Mouse (Mus musculus): Measurements from ENCODE around the gene Mov10.
A peak's percentile ranks its signal among the peaks of the same experiment; 100 is the strongest.
"Not testable (repeated sequence)": the region's sequence is repeated elsewhere in the genome, so short reads cannot be mapped to it uniquely, and the experiment has no call there.

Mov10 gene

DNA sequence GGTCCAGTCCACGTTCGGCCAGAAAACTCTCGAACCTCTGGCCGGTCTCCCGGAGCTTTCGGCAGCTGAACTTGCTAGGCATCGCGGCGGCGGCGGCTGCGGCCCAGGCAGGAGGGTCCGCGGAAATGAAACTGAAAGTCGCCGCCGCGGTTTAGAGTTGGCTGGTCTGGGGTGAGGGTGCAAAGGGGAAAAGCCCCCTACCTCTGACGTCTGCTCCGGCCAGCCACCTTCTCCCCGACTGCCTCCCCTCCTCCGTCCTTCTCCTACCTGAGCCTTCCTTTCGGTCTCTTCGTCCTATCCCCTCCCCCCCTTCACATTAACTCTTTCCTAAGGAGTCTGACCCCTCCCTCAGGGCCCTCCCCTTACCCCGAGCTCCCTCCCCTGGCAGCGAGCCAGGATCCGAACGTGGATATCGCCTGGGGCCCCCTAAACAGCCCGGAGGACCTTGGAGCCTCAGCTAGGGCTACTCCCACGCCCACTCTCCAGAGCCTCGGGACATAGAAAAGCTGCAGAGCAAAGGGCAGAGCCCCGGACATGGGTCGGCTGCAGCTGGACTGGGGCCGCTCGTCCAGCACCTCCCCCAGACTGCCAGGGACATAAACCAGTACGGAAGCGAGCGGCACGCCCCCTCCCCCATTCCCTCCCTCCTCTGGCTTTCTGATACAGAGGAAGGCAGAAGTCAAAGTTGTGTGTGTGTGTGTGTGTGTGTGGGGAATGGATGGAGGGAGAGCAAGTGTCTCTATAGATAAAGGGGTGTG is at the start of gene Mov10:
Gene Mov10 (minus strand): TSS at position 573 of the 758 bp plus-strand sequence.
- peak; percentile 93 for DNase-seq

DNA sequence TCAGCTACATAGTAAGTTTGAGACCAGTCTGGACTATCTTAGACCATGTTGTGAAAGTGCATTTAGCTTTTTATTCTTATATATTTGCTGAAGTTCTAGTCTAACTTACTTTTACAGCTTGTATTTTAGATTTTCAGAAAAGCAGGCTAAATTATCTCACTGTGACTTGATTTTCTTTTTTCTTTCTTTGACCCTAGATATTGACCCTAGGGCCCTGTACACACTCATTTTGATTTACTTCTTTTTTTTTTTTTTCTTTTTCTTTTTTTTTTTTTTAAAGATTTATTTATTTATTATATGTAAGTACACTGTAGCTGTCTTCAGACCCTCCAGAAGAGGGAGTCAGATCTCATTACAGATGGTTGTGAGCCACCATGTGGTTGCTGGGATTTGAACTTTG is 48.3 kb upstream of the Mov10 start:
- not testable (repeated sequence) for DNase-seq

DNA sequence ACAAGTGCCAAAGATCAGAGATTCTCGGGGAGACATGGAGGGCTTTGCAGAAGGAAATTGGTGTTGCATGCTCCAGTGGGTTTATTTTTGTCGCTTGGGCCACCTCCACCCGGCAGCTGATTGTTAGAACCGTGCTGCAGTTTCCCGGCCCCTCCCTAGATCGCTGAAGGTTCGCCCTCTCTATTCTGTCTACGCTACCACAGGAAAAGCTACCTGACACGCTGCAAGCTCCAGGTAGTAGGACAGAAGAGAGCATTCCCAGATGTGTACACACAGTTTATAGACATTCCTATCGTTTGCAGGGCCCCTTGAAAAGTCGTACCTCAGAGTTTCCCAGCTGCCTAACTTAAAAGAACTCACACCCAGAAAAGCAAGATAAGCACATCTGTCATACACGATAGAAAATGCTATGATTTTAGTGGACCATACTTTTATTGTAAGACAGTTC is 47.0 kb upstream of the Mov10 start:
- DNase-seq, result no peak

GRCm38 (mm10) chr3:104864651-104865340 is 46.4 kb upstream of the Mov10 start:
- DNase-seq, result peak; percentile 93

DNA sequence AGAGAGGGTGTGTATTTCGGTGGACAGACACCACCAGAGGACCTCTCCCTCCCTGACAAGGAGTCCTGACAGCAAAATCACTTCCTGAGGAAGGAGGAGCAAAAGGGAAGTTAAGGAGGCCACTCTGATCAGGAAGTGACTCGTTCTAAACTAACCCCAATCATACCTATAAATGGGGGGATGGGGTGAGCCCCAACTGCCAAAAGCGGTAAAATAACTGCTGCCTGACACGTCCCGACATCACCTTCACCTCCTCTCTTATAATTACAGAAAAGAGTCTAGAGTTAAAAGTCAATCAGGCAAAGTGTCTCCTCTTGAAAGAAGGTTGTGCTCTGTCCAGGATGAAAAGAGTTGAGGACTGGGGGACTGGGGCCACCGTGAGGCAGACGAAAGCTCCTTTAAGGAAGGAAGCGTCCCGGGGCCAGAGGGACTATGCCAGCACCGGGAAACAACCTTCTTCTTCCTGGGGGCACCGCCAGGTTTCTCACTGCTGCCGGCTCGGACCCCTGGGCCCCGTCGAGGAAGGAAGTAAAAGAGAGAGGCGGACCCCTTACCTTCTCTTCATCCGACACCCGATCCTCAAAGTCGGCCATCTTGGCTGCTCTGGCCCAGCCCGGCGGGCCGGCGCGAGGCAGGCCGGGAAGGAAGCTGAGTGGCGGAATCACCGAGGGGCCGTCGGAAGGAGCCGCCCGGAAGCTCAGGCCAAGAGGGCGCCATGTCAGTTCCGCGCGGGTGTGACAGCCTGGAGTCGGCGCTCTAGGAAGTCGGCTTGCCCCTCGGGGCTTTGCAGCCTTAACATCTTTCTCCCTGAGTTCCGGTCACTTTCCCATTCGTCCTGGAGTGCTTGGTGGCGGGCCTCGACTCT is 45.7 kb upstream of the Mov10 start, which contains the start of the genes St7l and Capza1:
Gene St7l (plus strand): TSS at position 220 of the 865 bp plus-strand sequence.
Gene Capza1 (minus strand): TSS at position 720 of the 865 bp plus-strand sequence.
- DNase-seq, result peak; percentile 95

GRCm38 (mm10) chr3:104858560-104858959 is 40.2 kb upstream of the Mov10 start:
- no peak for DNase-seq

DNA sequence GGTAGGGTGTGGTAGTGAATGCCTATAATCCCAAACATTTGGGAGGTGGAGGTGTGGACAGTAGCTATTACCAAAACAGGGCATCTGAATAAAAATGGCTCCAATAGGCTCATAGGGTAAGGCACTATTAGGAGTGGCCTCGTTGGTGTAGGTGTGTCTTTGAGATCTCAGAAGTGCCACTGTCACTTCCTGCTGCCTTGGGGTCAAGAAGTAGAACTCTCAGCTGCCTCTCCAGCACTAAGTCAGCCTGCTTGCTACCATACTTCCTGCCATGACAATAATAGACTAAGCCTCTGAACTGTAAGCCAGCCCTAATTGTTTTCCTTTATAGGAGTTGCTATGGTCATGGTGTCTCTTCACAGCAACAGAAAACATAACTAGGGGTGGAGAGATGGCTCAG is 37.7 kb upstream of the Mov10 start:
- no peak for DNase-seq

- no peak for DNase-seq
Measured at GRCm38 (mm10) chr3:104854866-104855265, 36.5 kb upstream of the Mov10 start.

- DNase-seq, result no peak
Measured at GRCm38 (mm10) chr3:104854465-104854864, 36.1 kb upstream of the Mov10 start.

DNA sequence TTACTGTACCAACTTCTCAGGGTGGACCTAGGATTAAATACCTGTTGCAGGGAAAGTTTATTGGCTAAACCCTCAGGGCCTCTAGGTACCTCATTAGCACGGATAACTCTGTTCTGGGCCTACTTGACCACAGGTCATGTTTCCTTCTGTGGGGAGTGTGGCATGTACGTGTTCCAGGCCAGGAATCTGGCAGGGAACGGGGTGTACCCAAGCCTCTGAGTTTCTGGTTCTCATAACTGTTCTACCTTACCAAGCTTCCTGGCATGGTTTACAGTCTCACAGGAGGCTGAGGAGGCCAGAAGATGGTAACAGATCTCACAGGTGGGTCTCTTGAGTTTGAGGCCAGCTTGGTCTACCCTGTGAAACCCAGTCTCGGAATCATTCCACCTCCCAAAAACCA is 28.2 kb upstream of the Mov10 start:
- peak; percentile 29 for DNase-seq

- no peak for DNase-seq
Measured at GRCm38 (mm10) chr3:104841049-104841448, 22.7 kb upstream of the Mov10 start.

DNA sequence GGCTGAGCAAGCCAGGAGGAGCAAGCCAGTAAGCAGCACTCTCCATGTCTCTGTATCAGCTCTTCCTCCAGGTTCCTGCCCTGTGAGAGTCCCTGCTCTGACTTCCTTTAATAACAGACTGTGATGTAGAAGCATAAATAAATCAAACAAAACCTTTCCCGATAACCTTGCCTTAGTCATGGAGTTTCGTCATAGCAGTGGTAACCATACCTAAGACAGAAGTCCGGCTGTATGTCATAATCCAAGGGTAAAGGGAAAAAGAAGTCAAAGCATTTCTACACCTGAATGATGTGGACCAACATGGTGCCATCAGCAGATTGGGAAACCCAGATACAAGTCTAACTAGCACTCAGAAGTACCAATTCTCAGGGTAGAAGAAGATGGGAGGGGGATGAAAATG is 17.4 kb upstream of the Mov10 start:
- no peak for DNase-seq

GRCm38 (mm10) chr3:104822413-104822812 is 4.0 kb upstream of the Mov10 start:
- DNase-seq, result no peak

DNA sequence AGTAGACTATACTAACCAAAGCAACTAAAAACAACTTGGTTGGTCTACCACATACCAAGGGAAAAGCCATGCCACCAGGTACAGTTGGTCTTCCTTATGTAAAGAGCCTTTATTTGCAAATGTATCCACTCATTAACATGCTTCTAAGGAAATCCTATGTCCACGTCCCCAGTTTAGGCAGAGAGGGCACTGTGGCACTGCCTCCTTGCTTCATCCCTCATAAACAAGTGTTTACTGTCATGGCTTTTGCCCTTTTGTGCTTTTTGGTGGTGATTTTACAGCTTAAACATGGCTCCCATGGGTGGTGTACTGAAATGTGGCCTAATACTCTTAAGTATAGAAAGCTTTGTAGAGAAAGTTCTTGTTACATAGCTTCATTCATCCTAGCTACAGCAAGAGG is 2.1 kb upstream of the Mov10 start:
- DNase-seq, result no peak

DNA sequence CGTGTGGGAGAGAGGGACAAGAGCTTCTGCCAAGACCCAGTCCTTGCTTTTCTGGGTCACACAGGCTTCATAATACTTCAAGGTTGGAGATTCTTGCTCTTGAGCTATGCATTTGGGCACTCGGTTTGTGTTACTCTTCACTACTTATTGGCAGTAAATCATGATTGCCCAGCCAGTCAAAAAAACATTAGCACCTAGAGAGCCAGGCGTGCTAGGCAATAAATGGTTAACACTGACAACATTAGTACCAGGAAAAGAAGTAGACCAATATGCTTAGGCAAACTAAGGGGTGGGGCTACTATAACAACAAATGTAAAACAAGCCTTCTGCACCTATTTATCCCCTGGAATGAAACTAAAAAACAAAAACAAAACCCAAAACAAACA is 379 bp upstream of the Mov10 start:
- no peak for DNase-seq

GRCm38 (mm10) chr3:104817481-104817990 is 827 bp downstream of the Mov10 start:
- peak; percentile 77 for DNase-seq

DNA sequence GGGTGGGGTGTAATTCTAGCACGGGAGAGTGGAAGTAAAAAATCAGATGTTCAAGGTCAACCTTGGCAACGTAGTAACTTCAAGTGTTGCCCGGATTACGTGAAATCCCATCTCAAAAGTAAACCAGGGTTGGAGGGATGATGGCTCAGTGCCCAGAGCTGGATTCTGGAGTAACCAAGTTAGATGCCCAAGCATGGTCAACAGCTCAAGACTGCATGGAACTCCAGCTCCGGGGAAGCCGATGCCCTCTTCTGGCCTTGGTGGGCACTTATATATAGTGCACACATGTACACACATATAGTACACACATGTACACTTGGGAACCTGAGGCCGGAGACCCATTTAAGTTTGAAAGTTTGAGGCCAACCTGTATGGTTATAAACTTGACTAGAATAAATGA is 2.2 kb downstream of the Mov10 start:
- DNase-seq, result no peak

- no peak for DNase-seq
Measured at GRCm38 (mm10) chr3:104815346-104815745, 3.0 kb downstream of the Mov10 start.

- DNase-seq, result no peak
Measured at GRCm38 (mm10) chr3:104814746-104815145, 3.6 kb downstream of the Mov10 start.

- DNase-seq, result not testable (repeated sequence)
Measured at GRCm38 (mm10) chr3:104813227-104813626, 5.1 kb downstream of the Mov10 start.

GRCm38 (mm10) chr3:104812254-104812653 is 6.1 kb downstream of the Mov10 start:
- DNase-seq, result no peak

GRCm38 (mm10) chr3:104811752-104812151 is 6.6 kb downstream of the Mov10 start:
- no peak for DNase-seq

- no peak for DNase-seq
Measured at GRCm38 (mm10) chr3:104805539-104805938, 12.8 kb downstream of the Mov10 start.

Measured in kidney, postnatal 14 days (tissue).